ENCODE assay signal across 8 mouse cellular contexts in genomic region chr8:87835411-87835821, GRCm38 (mm10).
DNase-seq lines count a peak whose midpoint lies in the region; ATAC-seq and TF ChIP-seq lines count a peak whose summit lies in the region.

No protein-coding gene starts in this region.

- DNase-seq in kidney, adult 2 months: peak; percentile 23
- no peak for DNase-seq in kidney, postnatal 25 days
- DNase-seq in heart, adult 18-20 months: peak; percentile 65 to 71
- DNase-seq in spleen, postnatal 4 days (ENCODE audit: low spot score in 2 of 2): no peak
- DNase-seq in gastrocnemius, postnatal 14 days: no peak
- no peak for DNase-seq in frontal cortex, postnatal 10 days (ENCODE audit: low spot score in 2 of 2)

- H3K4me3 ChIP-seq in kidney, adult 2 months (ENCODE audit: insufficient read depth, low read depth, low read length): no peak overlapping the region
- H3K4me3 ChIP-seq in intestine, embryonic 15.5 days (replicated peaks): no peak overlapping the region
- no peak overlapping the region for H3K4me3 ChIP-seq in neural tube, embryonic 12.5 days

- no peak for TF ChIP-seq CTCF in kidney, adult 2 months (conservative IDR thresholded peaks at IDR 0.05; ENCODE audit: insufficient read depth, insufficient read length, low read depth, low read length)

- no peaks in the 10 kb centered on the region for H3K4me1 ChIP-seq in kidney, adult 2 months (ENCODE audit: control insufficient read depth, insufficient read depth, low read length)
- H3K4me1 ChIP-seq in intestine, embryonic 15.5 days (replicated peaks): peaks cover 38% of the 10 kb centered on the region
- H3K4me1 ChIP-seq in neural tube, embryonic 12.5 days: peaks cover 88% of the 10 kb centered on the region

- TF ChIP-seq POLR2A in kidney, adult 2 months (IDR thresholded peaks at IDR 0.05; ENCODE audit: low read depth, low read length): no peak

- H3K9ac ChIP-seq in intestine, embryonic 15.5 days: no peak overlapping the region
- peak overlapping the region; percentile 26; the same call in 1 of the 2 replicates for H3K9ac ChIP-seq in neural tube, embryonic 12.5 days

- peak overlapping the region; percentile 27 for H3K4me2 ChIP-seq in intestine, embryonic 15.5 days (replicated peaks)
- H3K4me2 ChIP-seq in neural tube, embryonic 12.5 days (replicated peaks): peak overlapping the region; percentile 45

- H3K27ac ChIP-seq in kidney, adult 2 months (ENCODE audit: insufficient read depth, low read depth, low read length): no peak overlapping the region
- 0 out of 2 replicates have a peak overlapping the region, but pooled peaks have one; percentile 41 for H3K27ac ChIP-seq in intestine, embryonic 15.5 days
- H3K27ac ChIP-seq in neural tube, embryonic 12.5 days: peak overlapping the region; percentile 28; the same call in 1 of the 2 replicates

- 0 out of 2 replicates have a peak, but pooled peaks have one; percentile 22 for ATAC-seq in intestine, embryonic 15.5 days
- ATAC-seq in neural tube, embryonic 12.5 days (ENCODE audit: low FRiP score, low read depth): no peak

- WGBS in kidney, adult 2 months: 28% methylated on average over 11 of the region's 11 CpGs
- 14% methylated on average over 11 of the region's 11 CpGs for WGBS in intestine, embryonic 15.5 days
- 2% methylated on average over 11 of the region's 11 CpGs for WGBS in neural tube, embryonic 12.5 days

- no peaks in the 10 kb centered on the region for H3K36me3 ChIP-seq in kidney, adult 2 months (ENCODE audit: control insufficient read depth, insufficient read depth, low read length)
- no peaks in the 10 kb centered on the region for H3K36me3 ChIP-seq in intestine, embryonic 15.5 days
- H3K36me3 ChIP-seq in neural tube, embryonic 12.5 days: no peaks in the 10 kb centered on the region

- H3K9me3 ChIP-seq in intestine, embryonic 15.5 days: no peaks in the 10 kb centered on the region
- H3K9me3 ChIP-seq in neural tube, embryonic 12.5 days: no peaks in the 10 kb centered on the region

- H3K27me3 ChIP-seq in kidney, adult 2 months (replicated peaks; ENCODE audit: control insufficient read depth, insufficient read depth, low read length): no peaks in the 10 kb centered on the region
- no peaks in the 10 kb centered on the region for H3K27me3 ChIP-seq in intestine, embryonic 15.5 days (replicated peaks)
- no peaks in the 10 kb centered on the region for H3K27me3 ChIP-seq in neural tube, embryonic 12.5 days (replicated peaks)

- intact Hi-C loops in gastrocnemius, postnatal 14 days (cut with DNase I; ENCODE audit: low total_unique reads): no loop called here

Comparison
In these comparisons a context has a peak if more than half of its experiments do, and no peak if none do; other contexts are left out.
1. DNase-seq: peak in kidney, adult 2 months (single experiment) and heart, adult 18-20 months (2 of 2); none in kidney, postnatal 25 days (0 of 2), spleen, postnatal 4 days (0 of 2), gastrocnemius, postnatal 14 days (single experiment) and frontal cortex, postnatal 10 days (0 of 2).